Mouse (Mus musculus): Measurements from ENCODE around the gene Tmem50a.
"Not testable (repeated sequence)": the region's sequence is repeated elsewhere in the genome, so short reads cannot be mapped to it uniquely, and the experiment has no call there.

Tmem50a gene

DNA sequence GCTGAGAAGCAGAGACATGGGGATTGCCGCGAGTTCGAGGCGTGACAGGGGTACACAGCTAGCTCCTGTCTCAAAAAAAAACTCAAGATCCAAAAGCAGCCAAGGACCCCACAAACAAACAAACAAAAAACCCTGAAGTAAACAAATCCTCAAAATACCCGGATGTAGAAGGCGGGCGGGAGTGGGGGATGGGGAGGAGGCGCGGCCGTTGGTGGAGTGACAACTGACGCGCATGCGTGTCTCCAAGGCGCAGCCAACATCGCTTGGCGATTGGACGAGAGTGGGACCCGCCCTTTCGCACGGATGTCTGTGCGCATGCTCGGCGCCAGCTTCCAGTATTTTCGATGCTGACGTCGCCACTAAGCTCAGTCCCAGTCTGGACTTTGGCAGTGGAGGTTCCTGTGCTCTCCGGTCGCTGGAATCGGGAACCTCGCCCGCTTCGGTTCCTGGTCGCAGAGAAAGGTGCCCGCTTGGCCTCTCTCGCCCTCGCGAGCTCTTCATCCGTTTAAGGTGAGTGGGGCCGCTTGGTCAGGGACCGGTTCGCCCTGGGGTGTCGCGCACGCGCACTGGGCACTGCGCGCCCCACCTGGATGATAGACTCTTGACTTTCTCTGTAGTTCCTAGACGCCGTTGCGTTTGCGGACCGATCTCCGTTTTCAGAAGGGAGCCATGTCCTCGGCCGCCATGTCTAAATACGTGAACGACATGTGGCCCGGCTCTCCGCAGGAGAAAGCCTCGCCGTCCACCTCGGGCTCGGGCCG is 8.6 kb upstream of the Tmem50a start, which contains the start of gene Rsrp1:
TSS of gene Rsrp1 (plus strand) at position 335 of the 761 bp plus-strand sequence.
- DNase-seq (ENCODE audit: low spot score in 2 of 2), result peak; percentile 95 to 96

DNA sequence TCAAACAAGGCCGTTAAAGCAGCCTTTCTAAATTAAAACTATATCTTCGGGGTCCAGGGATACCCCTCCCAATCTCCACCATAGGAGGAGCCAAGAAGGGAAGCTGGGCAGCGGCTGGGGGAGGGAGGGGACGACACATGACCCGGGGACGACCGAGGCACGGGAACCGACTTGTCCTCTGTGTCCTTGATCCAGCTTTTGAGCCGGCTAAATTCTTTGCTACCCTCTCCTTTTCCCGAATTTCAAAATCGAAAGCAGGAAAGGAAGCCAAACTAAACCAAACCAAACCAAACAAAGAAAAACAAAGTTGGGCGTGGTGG is 8.1 kb upstream of the Tmem50a start:
- DNase-seq (ENCODE audit: low spot score in 2 of 2), result peak in 1 of 2 experiments; percentile 46

DNA sequence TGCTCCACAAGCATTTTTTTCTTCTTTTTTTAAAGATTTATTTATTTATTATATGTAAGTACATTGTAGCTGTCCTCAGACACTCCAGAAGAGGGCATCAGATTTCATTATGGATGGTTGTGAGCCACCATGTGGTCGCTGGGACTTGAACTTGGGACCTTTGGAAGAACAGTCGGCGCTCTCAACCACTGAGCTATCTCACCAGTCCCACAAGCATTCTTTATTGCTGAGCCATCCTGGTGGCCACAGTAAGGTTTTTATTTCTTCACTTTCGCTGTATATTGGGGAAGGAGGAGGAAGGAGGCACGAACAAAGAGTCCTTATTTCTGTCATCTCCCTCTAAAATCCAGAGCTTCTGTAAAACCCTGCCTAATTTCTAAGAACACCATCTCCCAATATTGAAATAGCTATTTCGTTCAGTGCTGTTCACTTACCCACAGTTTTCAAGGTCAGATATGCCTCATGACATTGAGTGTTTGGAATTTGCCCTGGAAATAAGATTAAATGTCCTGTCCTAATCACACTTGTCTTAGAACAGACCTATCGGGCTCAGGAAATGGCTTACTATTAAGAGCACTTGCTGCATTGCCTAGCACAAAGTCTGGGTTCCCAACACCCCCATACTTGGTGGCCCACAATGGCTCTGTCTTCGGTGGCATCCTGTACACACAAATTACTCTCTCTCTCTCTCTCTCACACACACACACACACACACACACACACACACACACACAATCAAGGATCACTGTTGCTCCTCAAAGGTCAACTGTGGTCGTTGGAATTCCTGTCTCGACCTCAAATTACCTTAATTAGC is 7.5 kb upstream of the Tmem50a start:
- DNase-seq (ENCODE audit: low spot score in 2 of 2), result no peak

DNA sequence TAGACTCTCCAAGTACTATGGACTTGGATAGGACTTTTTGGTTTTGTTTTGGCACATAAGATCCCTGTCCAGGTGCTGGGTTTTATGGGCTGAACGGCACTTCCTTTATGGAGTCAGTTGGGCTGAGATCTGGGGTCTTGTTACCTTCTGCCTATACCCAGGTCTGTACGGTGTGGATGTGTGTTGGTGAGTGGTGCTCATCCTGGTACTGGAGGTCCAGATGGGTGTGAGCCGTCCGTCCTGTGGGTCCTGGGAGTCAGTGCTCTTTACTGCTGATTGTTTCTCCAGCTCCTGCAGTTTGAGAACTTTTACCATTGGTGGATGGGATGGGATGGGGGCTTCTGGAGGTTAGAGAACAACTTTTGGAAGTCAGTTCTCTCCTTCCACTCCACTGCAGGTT is 6.9 kb upstream of the Tmem50a start:
- no peak for DNase-seq (ENCODE audit: low spot score in 2 of 2)

DNA sequence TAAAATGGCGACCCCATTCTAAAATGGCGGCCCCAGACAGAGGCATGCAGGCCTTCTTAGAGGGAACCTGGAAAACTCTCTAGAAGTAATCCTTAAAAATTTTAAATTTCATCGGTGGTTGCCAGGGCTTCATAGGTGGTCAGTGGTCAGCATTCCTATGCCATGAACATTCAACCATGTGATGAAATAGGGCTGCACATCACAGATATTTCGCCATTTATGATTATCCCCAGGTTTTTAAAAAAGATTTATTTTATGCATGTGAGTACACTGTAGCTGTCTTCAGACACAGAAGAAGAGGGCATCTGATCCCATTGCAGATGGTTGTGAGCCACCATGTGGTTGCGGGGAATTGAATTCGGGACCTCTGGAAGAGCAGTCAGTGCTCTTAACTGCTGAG is 5.8 kb upstream of the Tmem50a start:
- no peak for DNase-seq (ENCODE audit: low spot score in 2 of 2)

DNA sequence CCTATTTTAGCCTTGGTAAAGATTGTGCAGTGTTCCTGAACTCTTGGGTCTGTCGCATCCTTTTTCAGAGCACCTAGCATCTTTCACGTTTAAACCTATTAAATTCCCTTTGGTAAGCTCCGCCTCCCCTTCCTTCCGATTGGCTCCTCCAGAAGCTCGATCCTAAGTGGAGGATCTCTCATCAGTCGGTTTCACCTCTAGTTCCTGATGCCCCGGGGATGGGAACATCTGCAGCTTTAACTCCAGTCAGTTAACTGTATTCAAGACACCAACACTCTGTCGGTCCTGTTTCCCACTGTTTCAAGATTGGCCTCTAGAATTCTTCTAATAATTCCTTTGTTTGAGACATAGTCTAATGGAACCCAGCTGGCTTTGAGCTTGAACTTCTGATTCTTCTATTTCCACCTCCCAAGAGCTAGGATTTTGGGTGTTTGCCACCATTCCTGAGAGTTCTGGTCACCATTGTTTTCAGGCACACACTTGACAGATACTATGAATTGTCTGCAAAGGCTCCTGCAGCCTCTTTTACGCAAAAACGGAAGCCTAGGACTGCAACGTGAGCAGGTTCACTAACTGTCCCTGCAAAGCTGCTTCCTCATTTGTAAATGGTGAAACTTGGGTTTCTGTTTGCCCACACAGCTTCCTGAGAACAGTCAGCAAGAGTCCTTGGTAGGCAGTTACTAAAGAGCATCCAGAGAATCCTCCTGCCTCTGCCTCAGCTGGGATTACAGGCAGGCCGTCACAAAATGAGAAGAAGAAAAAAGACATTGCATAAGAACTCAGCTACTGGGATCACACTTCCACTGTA is 5.1 kb upstream of the Tmem50a start:
- DNase-seq (ENCODE audit: low spot score in 2 of 2), result no peak

DNA sequence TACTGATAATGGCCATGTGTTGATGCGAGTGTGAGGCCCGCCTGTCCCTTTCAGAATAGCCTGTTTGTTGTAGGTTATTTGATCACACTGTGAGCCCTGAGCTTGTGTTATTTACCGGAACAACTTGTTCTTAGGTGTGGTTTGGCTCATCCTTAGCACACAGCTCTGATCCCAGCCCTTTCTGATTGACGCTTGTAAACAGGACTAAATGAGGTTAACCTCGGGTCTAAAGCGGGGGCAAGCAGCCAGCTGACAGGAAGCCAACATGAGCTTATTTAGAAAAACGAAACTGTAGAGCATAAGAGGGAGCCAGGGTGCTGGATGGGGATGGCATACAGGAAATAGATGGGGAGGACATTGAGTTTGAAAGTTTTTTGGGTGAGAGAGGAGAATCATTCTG is 3.6 kb upstream of the Tmem50a start:
- no peak for DNase-seq (ENCODE audit: low spot score in 2 of 2)

DNA sequence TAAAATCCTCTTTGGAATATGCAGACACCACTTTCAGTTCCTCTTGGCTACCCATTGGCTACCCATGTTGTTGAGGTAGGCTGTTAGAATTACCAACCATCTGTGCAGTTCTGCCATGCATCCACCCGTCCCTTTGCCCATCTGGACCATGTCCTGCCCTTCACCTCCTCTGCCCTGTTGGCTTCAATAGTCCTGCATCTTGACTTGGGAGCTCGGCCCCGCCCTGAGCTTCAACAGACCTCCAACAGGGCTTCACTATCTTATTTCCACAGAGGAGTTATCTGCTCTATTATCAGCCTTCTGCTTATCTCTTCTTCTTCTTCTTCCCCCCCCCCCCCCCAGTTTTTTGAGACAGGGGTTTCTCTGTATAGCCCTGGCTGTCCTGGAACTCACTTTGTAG is 2.4 kb upstream of the Tmem50a start:
- DNase-seq (ENCODE audit: low spot score in 2 of 2), result no peak

DNA sequence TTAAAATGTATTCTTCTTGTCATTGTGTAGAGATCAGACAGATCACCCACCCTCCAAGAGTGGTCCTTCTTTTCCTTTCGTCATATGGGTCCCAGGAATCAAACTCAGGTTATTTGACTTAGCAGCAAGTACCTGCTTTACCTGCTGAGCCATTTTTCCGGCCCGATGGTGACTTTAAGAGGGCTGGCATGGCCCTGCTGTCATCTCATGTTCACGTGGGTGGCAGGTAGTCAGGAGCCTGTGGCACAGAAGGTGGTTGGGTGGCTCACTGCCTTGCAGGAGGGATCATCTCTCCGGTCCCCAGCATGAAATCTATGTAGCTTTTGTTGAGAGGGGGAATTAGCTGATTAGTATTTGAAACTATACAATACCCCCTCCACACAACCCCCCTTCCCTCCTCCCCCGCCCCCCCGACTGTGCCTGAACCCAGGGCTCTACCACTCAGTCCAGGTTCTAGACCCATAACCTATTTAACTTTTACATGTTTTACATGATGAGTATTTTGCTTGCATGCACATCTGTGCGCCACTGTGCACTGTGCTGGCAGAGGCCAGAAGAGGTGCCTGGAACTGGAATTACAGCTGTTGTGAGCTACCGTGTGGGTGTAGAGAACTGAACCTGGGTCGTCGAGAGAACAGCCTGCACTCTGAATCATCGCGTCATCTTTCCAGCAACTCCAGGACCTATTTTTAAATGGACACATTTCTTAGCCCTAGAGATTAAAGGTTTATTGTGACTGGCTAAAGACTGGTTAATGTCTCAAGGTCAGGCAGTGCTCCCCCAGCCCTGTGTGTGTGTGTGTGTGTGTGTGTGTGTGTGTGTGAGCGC is 613 bp upstream of the Tmem50a start:
- no peak for DNase-seq (ENCODE audit: low spot score in 2 of 2)

DNA sequence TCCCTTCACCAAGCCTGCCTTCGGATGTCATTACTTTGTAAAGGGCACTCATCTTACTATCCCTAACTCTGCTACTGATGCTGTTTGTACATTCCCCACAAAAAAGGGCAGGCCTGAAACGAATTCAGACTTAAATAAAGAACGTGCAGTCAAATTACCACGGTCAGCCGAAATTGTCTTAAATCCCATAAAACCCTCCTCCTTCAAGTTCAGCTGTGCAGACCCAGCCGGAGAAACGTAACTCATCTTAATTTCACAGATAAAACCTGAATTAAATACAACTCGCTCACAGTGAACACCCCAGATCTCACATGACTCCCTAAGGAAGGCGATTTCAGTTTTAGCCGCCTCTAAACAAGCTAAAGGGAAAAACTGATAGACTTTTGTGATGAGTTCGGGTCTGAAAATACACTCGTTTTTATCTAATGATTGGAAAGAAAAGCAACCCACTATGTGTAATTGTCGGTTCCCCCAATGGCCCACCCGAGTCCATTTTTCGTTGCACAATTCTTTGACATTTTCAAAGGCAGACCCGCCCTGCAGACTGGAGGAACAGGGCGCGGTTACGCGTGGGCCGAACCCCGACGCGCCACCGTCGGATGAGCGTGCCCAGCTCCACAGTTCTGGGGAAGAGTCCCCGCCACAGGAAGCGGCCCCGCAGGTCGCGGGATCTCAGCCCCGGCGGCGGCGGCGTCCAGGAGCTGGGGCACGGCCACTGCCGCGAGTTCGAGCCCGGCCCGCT is 531 bp downstream of the Tmem50a start:
- peak in 1 of 2 experiments; percentile 36 for DNase-seq (ENCODE audit: low spot score in 2 of 2)

DNA sequence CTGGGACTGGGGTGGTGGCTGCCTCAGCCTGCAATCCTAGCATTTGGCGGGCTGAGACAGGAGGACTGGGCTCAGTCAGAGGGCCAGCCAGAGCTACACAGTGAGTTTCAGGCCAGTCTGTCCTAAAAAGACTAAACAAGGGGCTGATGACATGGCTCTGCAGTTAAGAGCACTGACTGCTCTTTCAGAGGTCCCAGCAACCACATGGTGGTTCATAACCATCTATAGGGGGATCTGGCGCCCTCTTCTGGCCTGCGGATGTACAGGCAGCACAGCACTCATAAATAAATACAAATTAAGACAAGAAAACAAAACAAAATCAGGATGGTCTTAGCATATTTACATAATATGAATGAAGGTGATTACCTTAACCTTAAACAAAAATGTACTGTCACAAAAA is 1.4 kb downstream of the Tmem50a start:
- peak in 1 of 2 experiments; percentile 31 for DNase-seq (ENCODE audit: low spot score in 2 of 2)

DNA sequence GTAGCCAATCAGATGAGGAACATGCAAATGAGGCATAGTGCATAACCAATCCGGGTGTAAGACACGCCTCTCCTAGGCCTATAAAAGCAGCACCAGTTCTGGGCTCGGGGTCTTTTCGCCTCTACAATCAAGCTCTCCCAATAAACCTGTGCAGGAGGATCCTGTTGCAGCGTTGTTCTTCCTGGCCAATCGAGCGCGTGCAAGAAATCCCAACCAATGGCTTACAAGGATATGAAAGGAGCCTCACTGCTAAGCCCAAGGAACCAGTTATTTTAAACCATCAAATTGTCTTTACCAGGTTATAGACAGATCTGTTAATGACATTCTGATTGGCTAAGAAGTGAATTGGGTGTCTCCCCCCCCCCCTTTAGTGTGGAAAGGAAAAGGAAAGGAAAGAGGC is 3.4 kb downstream of the Tmem50a start:
- not testable (repeated sequence) for DNase-seq (ENCODE audit: low spot score in 2 of 2)

DNA sequence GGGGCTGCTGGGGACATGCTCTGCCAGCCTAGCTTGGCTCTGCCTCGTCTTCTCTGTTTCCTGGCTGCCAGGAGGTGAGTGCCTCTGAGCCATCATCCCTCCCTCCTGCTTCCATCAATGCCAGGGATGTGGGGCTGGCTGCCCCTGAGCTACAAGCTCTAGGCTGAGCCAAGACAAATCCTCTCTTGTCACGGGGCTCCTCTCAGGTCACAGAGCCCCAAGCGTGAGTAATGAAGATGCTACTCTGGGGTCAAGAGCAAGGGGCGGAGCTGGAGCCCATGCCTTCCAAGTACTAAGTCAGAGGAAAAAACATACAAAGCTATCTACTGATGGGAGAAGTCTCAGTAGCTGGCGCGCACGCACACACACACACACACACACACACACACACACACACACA is 11.8 kb downstream of the Tmem50a start:
- no peak for DNase-seq (ENCODE audit: low spot score in 2 of 2)

DNA sequence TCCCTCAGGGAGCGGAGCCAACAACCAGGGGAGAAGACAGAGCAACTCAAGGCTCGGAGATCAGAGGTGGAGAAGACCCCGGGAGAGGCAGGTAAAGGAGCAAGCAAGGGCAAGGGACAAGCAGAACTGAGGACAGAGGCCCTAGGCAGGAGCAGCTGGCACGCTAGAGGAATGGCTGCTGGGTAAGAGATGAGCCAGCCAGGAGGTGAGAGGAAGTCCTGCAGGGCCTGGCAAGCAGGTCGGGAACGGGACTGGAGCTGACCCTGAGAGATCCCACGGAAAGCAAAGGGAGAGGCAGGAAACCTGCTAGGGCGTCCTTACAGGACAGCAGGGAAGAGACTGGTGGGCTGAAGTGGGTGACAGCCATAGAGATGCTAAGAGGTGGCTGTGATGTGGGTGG is 13.7 kb downstream of the Tmem50a start:
- no peak for DNase-seq (ENCODE audit: low spot score in 2 of 2)

DNA sequence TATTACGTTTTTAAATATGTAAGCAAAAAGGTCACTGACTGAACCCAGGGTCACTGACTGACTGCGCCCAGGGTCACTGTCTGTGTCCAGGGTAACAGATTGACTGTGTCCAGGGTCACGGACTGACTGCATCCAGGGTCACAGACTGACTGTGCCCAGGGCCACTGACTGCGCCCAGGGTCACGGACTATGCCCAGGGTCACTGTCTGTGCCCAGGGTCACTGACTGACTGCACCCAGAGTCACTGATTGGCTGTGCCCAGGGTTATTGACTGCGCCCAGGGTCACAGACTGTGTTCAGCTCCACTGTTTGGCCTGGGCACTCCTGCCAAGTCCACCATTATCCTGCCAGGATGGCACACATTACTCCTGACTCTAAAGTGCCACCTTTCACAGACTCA is 17.6 kb downstream of the Tmem50a start:
- no peak for DNase-seq (ENCODE audit: low spot score in 2 of 2)

DNA sequence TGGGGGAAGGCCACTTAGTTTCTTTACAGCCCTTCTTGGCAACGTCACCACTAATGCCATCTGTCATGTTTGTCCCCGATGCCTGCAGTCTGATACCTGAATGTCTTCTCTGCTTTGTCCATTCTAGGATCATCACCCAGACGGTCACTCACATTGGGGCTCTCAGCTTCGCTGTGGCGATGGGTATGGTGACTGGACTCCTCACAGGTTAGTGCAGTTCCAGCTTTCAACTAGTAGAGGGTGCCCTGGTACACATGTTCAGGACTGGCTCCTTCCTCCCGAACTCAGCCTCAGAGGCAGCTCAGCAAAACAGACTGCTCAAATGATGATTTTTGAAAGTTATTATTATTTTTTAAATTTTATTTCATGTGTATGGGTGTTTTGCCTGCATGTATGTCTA is 22.7 kb downstream of the Tmem50a start:
- DNase-seq (ENCODE audit: low spot score in 2 of 2), result peak; percentile 20 to 35

DNA sequence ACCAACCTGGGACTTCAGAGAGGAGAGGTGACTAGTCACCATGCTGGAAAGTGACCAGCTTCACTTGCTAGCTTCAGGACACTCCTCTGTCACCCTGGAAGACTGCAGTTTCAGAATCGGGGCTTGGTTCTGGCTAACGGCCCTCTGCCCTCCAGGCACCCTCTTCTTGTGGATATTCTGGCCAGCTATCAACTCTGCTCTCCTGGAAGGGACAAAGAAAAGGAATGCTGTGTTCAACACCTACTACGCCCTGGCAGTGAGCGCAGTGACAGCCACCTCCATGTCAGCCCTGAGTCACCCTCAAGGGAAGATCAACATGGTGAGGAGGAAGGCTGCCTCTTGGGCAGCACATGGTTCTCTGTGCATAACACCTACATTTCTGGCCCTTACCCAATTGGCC is 30.5 kb downstream of the Tmem50a start:
- no peak for DNase-seq (ENCODE audit: low spot score in 2 of 2)

DNA sequence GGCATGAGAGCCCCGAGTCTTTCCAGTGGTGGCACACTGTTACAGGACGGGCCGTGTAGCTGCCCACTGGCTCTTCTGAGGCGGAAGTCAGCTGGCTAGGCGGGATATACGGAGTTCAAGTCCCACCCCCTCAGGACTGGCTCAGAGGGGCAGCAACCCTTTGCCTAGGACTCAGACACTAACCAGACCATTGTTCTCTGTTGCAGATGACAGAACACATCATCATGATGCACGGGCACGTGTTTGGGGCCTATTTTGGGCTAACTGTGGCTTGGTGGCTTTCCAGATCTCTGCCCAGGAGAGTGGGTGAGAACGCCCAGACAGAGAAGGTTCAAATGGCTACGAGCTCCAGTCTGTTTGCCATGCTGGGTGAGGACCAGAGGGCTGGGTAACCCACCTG is 31.0 kb downstream of the Tmem50a start:
- DNase-seq (ENCODE audit: low spot score in 2 of 2), result no peak

DNA sequence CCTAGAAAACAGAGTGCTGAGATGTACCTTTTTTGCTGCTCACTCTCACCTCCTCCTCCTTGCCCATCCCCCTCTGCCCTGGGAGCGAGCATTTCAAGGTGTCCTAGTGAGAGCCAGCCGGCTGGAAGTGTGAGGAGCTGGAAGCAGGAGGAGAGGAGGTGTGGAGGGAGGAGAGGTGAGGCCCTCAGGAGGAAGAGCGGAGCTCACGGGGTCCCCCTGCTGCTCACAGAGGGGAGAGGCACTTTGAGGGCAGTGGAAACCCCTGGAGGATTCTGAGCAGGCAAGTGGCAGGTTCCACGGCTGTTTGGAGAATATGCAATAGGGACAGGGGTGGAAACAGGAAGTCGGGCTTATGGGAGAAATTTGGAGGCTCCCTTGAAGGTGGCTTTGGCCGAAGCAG is 31.6 kb downstream of the Tmem50a start:
- DNase-seq (ENCODE audit: low spot score in 2 of 2), result no peak

DNA sequence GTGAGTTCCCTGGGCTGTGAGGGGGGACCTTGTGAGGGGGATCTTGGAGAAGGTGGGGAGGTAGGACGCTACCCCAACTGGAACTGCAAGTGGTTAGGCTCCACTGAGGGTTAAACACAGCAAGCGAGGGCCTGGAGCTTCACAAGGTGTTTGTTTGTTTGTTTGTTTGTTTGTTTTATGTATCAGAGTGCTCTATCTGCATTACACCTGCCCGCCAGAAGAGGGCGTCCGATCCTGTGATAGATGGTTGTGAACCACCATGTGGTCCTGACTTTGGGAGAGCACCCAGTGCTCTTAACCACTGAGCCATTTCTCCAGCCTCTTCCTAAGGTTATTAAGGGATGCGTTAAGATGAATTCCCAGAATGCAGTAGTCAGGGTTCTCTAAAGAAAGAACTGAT is 34.8 kb downstream of the Tmem50a start:
- no peak for DNase-seq (ENCODE audit: low spot score in 2 of 2)
